Mouse (Mus musculus) gastrocnemius, adult 8-10 months (tissue): Measurements from ENCODE around the gene Dmxl2. TPM values are rescaled to one million over a fixed set of nuclear protein-coding genes. Genes with fewer than 3 reads are reported as not detected.

ENCODE experiments used
- DNase-seq, 2 experiments: peaks; one replicate each; pipeline ENCODE4 v3.0.0; 2022; ENCODE audit warnings: low spot score in 2 of 2
- total RNA-seq, 4 experiments: library from RNA; stranded (reverse); gene quantifications; 2 replicates each; pipeline ENCODE4 v1.2.4; 2022

The Dmxl2 gene
- total RNA-seq, 4 experiments from 2014 or later = 2.3 to 3.4 (median 2.6) TPM

DNA sequence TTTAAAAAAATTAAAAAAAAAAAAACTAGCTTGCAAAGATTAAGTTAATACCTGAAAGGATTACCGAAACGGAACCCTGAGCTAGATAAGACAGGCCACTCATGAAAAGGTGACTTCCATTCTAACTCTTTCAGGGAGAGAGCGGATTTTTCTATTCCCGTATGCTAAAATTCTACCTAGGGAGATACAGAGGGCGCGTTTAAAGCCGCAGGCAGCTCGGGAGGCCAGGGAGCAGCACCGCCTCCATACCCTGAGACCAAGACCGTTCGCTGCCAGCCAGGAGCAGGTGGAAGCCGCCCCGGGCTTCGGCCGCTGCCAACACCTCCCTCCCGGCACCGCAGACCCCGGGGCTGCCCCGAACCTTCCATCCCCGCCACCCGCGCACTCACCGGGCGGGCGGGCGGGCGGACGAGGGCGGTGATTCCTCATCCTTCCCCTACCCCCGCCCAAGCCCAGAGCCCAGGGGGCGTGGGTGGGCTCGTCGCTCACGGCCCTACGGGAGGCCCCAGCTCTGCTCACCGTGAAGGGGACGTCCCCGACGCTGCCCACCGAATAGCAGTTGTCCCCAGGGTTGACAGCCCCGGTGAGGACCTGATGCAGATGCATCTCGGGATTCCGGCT is 484 bp downstream of the Dmxl2 start:
- peak; percentile 2 to 10 for DNase-seq

GRCm38 (mm10) chr9:54499791-54500190 is 1.6 kb downstream of the Dmxl2 start:
- no peak for DNase-seq

- no peak for DNase-seq
Observed at GRCm38 (mm10) chr9:54499291-54499690, 2.1 kb downstream of the Dmxl2 start.

DNA sequence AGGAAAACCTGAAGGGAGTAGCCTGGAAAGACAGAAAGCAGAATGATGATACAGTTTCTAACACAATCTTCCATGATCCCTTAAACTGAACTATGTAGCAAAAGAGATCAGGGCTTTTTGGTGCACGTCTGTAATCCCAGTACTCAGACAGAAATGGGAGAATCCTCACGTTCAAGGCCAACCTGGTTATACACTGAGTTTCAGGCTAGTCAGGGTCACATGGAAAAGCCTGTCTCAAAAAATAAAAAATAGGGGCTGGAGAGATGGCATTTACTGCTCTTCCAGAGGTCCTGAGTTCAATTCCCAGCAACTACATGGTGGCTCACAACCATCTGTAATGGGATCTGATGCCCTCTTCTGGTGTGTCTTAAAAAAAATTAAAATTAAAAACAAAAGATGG is 11.0 kb downstream of the Dmxl2 start:
- DNase-seq = no peak

- DNase-seq = no peak
Observed at GRCm38 (mm10) chr9:54489599-54489998, 11.8 kb downstream of the Dmxl2 start.

- no peak for DNase-seq
Observed at GRCm38 (mm10) chr9:54484927-54485326, 16.5 kb downstream of the Dmxl2 start.

- no peak for DNase-seq
Observed at GRCm38 (mm10) chr9:54483215-54483614, 18.2 kb downstream of the Dmxl2 start.

DNA sequence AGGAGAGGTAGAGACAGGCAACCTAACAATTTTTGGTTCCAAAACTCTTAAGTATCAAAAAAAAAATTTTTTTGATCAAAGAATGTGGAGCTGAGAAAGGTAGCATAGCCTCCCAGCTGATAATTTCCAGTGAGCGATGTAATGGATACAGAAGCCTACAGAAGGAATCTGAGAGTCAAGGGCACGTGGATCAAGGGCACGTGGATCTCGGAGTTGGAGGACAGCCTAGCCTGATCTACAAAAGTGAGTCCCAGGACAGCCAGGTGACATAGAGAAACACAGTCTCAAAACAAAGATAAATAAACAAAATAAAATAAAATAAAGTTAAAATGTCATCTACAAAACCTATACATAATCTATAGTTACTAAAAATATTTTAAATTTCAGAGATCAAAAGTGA is 18.7 kb downstream of the Dmxl2 start:
- DNase-seq = no peak

- DNase-seq = no peak
Observed at GRCm38 (mm10) chr9:54479054-54479453, 22.4 kb downstream of the Dmxl2 start.

GRCm38 (mm10) chr9:54478117-54478516 is 23.3 kb downstream of the Dmxl2 start:
- DNase-seq = no peak

DNA sequence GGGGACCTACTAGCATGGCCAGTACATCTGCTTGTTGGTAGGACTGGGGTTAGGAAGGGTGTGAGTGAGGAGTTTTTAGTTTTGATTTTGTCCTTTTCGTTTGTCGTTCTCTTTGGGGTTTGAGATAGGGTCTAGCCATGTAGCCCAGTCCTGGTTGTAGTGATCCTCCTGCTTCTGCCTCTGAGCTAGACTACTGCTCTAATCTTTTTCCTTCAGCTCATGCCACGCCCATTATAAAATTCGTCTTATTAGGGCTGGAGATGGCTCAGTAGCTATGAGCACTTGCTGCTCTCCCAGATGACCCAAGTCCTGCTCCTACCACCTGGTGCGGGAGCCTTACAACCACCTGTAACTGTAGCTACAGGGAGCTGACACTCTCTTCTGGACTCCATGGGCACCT is 26.9 kb downstream of the Dmxl2 start:
- no peak for DNase-seq

- no peak for DNase-seq
Observed at GRCm38 (mm10) chr9:54474031-54474430, 27.4 kb downstream of the Dmxl2 start.

DNA sequence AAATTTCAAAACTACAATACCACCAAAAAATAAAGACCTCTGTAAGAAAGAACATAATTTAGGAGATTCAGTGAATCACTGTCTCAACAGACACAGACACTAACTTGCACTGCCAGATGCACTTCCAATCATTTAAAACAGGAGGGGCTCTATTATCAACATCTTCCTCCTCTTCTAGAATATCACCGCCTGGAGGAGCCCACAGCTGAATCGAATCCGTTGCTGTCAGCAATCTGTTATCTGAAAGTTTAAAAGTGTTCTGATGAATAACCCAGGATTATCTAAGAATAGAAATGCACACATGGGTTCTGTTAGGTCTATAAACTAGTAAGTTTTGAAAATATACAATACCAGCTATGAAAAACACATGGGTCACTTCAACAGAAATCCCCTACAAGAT is 28.6 kb downstream of the Dmxl2 start:
- DNase-seq = no peak

- DNase-seq = no peak
Observed at GRCm38 (mm10) chr9:54469339-54469738, 32.1 kb downstream of the Dmxl2 start.

DNA sequence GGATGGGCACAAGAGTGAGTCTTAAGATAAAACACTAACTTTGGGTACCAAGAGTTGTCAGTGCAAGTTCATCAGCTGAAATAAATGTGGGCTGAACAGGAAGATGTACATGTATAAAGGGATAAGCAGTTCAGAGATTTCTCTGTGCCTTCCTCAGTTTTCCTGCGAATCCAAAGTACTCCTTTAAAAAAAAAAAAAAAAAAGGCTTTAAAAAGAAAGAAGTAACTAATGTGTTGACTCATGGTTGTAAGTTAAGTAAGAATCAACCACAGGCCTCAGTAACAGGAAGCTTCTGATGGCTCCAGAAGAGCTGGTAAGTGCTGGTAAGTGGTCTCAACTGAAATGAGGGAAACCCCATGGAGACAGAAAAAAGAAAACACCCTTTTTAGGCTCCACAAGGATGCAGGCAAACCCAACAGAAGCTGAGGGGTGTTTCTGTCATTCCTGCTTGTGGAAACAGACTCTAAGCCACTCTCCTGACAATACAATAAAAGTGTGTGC is 33.9 kb downstream of the Dmxl2 start:
- no peak for DNase-seq

DNA sequence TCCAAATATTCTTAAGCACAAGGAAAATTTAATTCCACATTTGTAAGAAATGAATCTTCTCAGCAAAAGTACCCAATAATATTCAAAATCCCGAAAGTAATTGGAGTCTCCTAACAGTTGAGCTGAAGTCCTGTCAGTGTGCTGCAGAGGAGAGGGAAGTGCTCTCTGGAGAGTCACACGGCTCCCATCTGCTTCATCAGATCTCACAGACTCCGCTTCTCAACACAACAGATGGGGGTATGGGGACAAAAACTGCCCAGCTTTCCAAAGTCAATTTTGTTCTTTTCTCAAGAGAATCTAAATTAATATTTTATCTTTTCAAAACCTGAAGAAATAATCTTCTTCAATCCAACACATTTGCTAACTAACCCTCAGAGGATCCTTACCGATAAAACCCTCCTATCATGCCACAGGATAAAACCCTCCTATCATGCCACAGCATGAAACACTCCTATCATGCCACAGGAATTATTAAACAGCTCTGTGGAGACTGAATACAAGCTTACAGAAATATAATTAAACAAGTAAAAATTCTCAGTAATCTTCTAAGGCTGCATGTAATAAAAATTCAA is 37.9 kb downstream of the Dmxl2 start:
- DNase-seq = no peak

DNA sequence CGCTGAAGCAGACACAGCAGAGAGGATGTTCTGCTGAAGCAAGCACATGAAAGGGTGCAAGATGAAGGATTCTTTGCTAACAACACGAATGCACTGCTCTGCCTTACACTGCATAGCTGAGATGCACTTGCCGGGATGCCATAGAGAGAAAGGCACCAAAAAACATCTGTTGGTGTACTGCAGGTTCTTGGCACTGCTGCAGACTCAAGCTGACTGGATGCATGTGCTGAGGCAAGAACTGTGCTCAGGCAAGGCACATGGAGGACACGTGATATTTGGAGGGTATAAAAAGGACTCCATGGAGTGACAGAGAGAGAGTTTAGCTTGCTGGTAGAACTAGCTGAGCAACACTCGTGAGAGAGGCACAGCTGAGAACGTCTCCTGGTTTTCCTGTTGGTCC is 62.4 kb downstream of the Dmxl2 start:
- DNase-seq = no peak

GRCm38 (mm10) chr9:54438246-54438645 is 63.2 kb downstream of the Dmxl2 start:
- DNase-seq = no peak

GRCm38 (mm10) chr9:54416238-54416637 is 85.2 kb downstream of the Dmxl2 start:
- DNase-seq = no peak

DNA sequence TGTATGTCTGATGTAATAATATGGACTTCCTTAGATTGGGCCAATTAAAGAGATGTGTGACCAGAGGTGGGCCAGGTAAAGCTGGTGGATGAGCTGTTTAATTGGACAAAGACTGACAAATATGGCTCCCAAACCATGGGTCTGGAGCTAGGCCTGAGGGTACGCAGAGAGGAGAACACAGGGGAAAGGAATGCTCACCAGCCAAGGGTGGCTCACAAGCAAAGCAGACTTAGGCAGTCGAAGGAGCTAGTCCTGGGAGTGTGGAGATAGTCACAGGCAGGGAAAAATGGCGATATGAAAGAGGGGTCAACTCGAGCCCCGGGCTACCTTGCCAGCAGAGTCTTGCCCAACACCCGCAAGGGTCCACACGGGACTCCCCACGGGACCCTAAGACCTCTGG is 144.7 kb downstream of the Dmxl2 start:
- DNase-seq = no peak

DNA sequence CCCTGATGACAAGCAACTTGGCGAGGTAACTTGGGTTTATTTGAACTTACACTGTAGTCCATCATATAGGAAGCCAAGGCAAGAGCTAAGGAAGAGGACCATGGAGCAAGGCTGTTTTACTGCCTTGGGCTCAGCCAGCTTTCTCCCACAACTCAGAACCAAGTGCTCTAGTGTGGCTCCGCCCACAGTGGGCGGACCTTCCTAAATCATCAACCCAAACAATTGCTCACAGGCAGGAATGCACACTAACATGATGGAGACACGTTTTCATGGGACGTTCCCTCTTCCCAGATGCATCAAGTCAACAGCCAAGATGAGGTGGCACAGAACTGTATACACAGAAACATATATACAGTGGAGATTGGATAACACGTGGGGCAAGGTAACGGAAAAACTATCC is 159.4 kb downstream of the Dmxl2 start:
- DNase-seq = no peak

DNA sequence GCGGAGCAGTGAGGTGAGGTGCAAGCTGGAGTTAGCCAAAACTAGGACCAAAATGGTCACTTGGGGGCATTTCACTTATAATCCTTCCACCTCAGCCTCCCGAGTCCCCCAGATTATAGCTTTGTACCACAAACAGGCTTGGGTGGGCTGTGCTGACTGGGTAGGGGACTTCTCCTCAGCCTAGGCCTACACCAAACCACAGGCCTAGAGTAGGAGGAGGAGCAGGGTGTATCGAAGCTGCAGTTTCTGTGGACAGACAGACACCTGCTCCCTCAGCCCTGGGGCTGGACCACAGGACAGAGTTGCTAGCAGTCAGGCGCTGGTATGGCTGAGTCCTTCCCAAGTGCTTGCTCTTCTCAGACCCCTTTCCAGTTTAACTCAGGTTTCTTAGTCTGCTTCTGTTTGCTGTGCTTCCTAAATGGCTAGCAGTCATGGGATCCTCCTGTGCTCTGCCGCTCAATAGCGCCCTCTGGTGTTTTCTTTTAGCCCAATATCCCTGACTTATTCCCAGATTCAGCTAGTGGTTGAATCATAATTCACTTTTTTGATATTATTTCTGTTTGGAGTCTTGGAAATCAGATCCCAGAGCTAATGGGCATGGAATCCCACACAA is 164.8 kb downstream of the Dmxl2 start:
- no peak for DNase-seq

- no peak for DNase-seq
Observed at GRCm38 (mm10) chr9:54335582-54335981, 165.8 kb downstream of the Dmxl2 start.
